Mouse (Mus musculus) cortical plate, adult 2 months (tissue): ENCODE results near the gene Sema5b. TPM values are rescaled to one million over a fixed set of nuclear protein-coding genes. Genes with fewer than 3 reads are reported as not detected.

Experiments used
- H3K27ac ChIP-seq: fragments of 200-500 bp; 2 replicates; pipeline ENCODE4 v1.5.1; 2012; ENCODE audit warnings: low read length, control low read depth, inconsistent platforms; ENCODE audit not compliant: insufficient read depth
- H3K4me1 ChIP-seq: fragments of 200-500 bp; 2 replicates; pipeline ENCODE4 v1.6.1; 2011; ENCODE audit warnings: low read length; ENCODE audit not compliant: control insufficient read depth, insufficient read depth
- H3K4me3 ChIP-seq: fragments of 200-500 bp; 2 replicates; pipeline ENCODE4 v1.5.1; 2011; ENCODE audit warnings: mild to moderate bottlenecking, low read length, control low read depth; ENCODE audit not compliant: insufficient read depth
- CTCF ChIP-seq: fragments of 200-500 bp; IDR thresholded peaks from 2 replicates; pipeline ENCODE4 v1.5.1; 2011; ENCODE audit warnings: mild to moderate bottlenecking, control low read depth, low read length; ENCODE audit not compliant: insufficient read depth; ENCODE audit errors: extremely low read depth
- POLR2A ChIP-seq: fragments of 200-500 bp; IDR thresholded peaks from 2 replicates; pipeline ENCODE4 v1.6.1; 2011; ENCODE audit warnings: mild to moderate bottlenecking, low read length, control low read depth; ENCODE audit not compliant: insufficient read depth; ENCODE audit errors: extremely low read depth
- polyA plus RNA-seq: library from polyadenylated mRNA; depleted of rRNA; stranded (reverse); fragments of >200 nt; gene quantifications from 2 replicates; pipeline ENCODE4 v1.2.3, GENCODE M21; 2012; rRNA removed

Sema5b gene
- 18.4 and 19.0 TPM in 2 replicates for polyA plus RNA-seq

- H3K4me3 ChIP-seq: peak within 1 kb of the TSS; percentile 21
- peak within 1 kb of the TSS; percentile 30; the same call in 1 of the 2 replicates for H3K27ac ChIP-seq
- H3K4me1 ChIP-seq: peaks cover 2% of the 10 kb centered on the region
- TF ChIP-seq CTCF: no peak
- no peak for TF ChIP-seq POLR2A
Observed at GRCm38 (mm10) chr16:35541117-35541641, at the start of gene Sema5b. Sema5b (plus strand) TSS chr16:35541145.

DNA sequence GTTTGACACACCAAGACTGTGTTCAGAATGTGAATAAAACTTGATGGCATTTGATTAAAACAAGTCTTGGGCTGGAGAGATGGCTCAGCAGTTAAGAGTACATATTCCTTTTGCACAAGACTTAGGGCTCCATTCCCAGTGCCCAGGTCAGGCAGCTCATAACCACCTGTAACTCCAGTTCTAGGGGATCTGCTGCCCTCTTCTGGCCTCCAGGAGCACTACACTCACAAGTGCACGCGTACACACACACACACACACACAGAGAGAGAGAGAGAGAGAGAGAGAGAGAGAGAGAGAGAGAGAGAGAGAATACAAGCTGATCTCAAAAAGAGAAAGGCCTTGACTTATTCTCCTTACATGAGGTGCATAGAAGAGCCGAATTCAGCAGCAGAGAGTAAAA lies 40.6 kb upstream of the Sema5b start:
- no peak overlapping the region for H3K4me3 ChIP-seq
- H3K4me1 ChIP-seq: no peaks in the 10 kb centered on the region
- no peak overlapping the region for H3K27ac ChIP-seq
- TF ChIP-seq POLR2A (no peak), CTCF (no peak)

DNA sequence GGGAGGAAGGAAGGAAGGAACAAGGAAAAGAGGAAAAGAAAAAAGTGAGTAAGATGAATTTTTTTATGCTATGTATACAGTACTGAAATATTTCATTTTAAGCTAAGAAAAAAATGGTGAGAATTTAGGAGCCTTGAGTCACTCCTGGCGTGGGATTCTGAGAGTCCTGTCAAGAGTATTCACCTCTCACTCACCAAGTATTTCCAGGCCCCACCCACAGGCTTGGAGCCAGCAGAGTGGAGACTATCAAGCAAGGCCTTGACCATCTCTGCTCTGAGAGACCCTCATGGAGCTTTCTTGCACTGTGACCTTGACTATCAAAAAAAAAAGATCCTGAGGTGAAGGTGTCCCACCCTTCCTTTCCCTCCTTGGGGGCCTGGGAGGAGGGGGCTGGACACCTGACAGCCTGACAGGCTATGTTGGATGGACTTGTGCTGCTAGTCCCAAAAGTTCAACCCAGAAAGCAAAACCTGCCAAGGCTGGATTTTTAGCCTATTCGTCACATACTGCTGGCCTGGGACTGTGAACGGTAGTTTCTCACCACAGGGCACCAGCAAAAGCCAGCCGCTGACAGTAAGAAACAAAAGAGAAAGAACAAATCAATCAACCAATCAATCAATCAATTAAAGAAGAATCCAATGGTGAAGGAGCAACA lies 39.7 kb upstream of the Sema5b start:
- no peak overlapping the region for H3K4me3 ChIP-seq
- TF ChIP-seq POLR2A (no peak), CTCF (no peak)
- no peaks in the 10 kb centered on the region for H3K4me1 ChIP-seq
- no peak overlapping the region for H3K27ac ChIP-seq

DNA sequence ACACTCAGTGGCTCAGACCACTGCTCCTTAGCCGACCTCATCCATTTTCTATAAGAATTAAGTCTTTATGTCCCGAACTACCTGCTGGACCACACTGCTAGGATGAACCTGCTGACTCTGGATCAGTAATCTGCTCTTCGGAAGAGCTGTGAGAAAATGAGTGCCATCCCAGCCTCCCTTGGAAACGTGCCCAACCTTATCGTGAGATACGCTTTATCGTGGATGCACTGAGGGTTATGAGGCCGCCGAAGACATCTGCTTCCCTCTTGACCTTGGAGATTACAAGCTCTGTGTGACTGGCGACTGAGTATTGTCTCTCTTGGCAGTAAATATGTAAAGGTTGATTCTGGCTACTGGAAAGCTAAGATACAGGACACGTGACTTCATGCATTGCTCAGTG lies 38.5 kb upstream of the Sema5b start:
- no peak for TF ChIP-seq CTCF
- no peak for TF ChIP-seq POLR2A
- Histone ChIP-seq H3K27ac (no peak overlapping the region), H3K4me3 (no peak overlapping the region), H3K4me1 (no peaks in the 10 kb centered on the region)

GRCm38 (mm10) chr16:35504266-35504665 lies 36.7 kb upstream of the Sema5b start:
- Histone ChIP-seq H3K4me1 (no peaks in the 10 kb centered on the region), H3K4me3 (no peak overlapping the region), H3K27ac (no peak overlapping the region)
- TF ChIP-seq POLR2A (no peak), CTCF (no peak)

DNA sequence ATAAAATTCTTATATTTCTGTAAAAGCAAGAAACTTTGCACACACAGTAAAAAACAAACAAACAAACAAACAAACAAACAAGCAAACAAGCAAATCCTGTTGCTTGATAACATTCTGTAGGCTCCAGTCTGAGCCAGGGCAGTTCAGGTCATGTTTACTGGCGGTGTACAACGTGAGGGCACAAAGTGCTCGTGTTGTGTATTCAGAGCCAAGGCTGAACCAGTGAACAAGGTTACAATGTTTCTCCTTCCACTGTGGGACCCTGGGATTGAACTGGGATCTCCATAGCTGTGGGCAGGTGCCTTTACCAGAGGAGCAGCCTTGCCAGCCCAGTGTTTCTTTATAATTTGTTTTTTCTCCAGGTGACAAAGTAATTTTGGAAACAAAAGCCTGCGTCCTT lies 35.2 kb upstream of the Sema5b start:
- H3K4me3 ChIP-seq: no peak overlapping the region
- no peak overlapping the region for H3K27ac ChIP-seq
- TF ChIP-seq CTCF (no peak), POLR2A (no peak)
- H3K4me1 ChIP-seq: no peaks in the 10 kb centered on the region

- Histone ChIP-seq H3K4me3 (no peak overlapping the region), H3K27ac (no peak overlapping the region), H3K4me1 (no peaks in the 10 kb centered on the region)
- no peak for TF ChIP-seq CTCF
- TF ChIP-seq POLR2A: no peak
Observed at GRCm38 (mm10) chr16:35508581-35508980, 32.4 kb upstream of the Sema5b start.

DNA sequence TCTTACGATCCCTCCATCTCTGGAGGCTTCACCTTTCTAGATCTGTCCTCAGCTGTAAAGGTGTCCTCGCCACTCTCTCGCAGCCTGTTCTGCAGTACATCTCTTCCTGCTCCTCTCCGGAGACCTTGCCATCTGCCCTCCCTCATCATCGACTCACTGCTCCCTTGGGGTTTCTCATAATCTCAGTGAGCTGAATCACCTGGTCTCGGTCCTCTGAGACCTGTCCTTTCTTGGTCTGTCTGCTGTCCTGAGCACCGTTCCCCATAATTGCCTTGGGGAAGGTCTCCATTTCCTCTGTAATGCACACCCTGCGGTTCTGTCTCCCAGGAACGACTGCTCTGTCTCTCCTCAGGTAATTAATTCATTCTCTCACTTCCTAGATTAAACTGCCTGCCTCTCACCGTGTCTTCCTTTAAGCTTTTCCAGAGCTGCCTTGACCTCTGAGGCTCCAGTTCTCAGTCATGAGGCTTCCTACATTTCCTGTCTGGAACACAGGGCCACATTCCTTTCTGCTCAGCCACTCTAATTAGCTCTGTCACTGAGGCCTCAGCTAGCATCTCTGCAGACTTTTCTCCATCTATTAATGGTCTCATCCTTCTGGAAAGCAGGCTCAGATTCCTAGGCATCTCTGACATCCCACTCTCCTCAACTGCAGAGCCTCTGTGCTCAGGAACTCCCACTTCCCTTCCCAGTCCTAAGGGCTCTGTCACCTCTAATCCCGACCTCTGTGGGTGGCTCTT lies 31.4 kb upstream of the Sema5b start:
- no peak for TF ChIP-seq CTCF
- Histone ChIP-seq H3K27ac (no peak overlapping the region), H3K4me3 (no peak overlapping the region), H3K4me1 (no peaks in the 10 kb centered on the region)

- Histone ChIP-seq H3K4me3 (no peak overlapping the region), H3K4me1 (no peaks in the 10 kb centered on the region), H3K27ac (no peak overlapping the region)
- TF ChIP-seq CTCF: no peak
- TF ChIP-seq POLR2A: no peak
Observed at GRCm38 (mm10) chr16:35515977-35516612, 24.9 kb upstream of the Sema5b start.
